Mouse (Mus musculus) intestine, embryonic 14.5 days (tissue): ENCODE measurements around the gene Mllt3. TPM values are rescaled to one million over a fixed set of nuclear protein-coding genes. Genes with fewer than 3 reads are reported as not detected.

Experiments
- ATAC-seq: fragments of 200-750 bp; cut with Nextera tagmentation; replicated peaks from 2 replicates; pipeline ENCODE4 v1.8.0; 2017; ENCODE audit warnings: low read depth, moderate number of reproducible peaks, moderate TSS enrichment, moderate library complexity; ENCODE audit not compliant: low FRiP score, low TSS enrichment
- DNase-seq: peaks from one replicate; pipeline ENCODE4 v3.0.0-alpha.2; 2018; ENCODE audit warnings: low spot score
- H3K27ac ChIP-seq: fragments of 300-500 bp; sonication (generic); 2 replicates; pipeline ENCODE4 v1.5.1; 2014; ENCODE audit warnings: low read depth, mild to moderate bottlenecking, control low read depth
- H3K27me3 ChIP-seq: fragments of 300-500 bp; sonication (generic); replicated peaks from 2 replicates; pipeline ENCODE4 v1.6.1; 2014; ENCODE audit warnings: low read length, control low read depth; ENCODE audit not compliant: control insufficient read depth, insufficient read depth
- H3K36me3 ChIP-seq: fragments of 300-500 bp; sonication (generic); 2 replicates; pipeline ENCODE4 v1.6.1; 2014; ENCODE audit warnings: low read length, control low read depth; ENCODE audit not compliant: control insufficient read depth, insufficient read depth
- H3K4me1 ChIP-seq: fragments of 300-500 bp; sonication (generic); replicated peaks from 2 replicates; pipeline ENCODE4 v1.6.1; 2014; ENCODE audit warnings: low read length, control low read depth, mixed read lengths; ENCODE audit not compliant: control insufficient read depth, insufficient read depth
- H3K4me2 ChIP-seq: fragments of 300-500 bp; sonication (generic); 2 replicates; pipeline ENCODE4 v1.6.1; 2014; ENCODE audit warnings: low read length
- H3K4me3 ChIP-seq: fragments of 300-500 bp; sonication (generic); 2 replicates; pipeline ENCODE4 v1.5.1; 2014; ENCODE audit warnings: low read depth, low read length, control low read depth, mixed read lengths
- H3K9ac ChIP-seq: fragments of 300-500 bp; sonication (generic); 2 replicates; pipeline ENCODE4 v1.6.1; 2014; ENCODE audit warnings: mild to moderate bottlenecking, low read length
- H3K9me3 ChIP-seq: fragments of 300-500 bp; sonication (generic); 2 replicates; pipeline ENCODE4 v1.6.1; 2016; ENCODE audit warnings: low read length, control low read depth; ENCODE audit not compliant: control insufficient read depth
- WGBS: fragments of 180-500 bp; shearing (Covaris S2); extraction: QIAGEN DNeasy Blood & Tissue Kit; methylation state at CpG from one replicate; pipeline ENCODE4 v1.1.7; 2014; 5-methylcytosine and 5-hydroxymethylcytosine counted together
- polyA plus RNA-seq: library from polyadenylated mRNA; unstranded; fragments of >200 nt; fragmentation: Nextera tagmentation; extraction: Ambion mirVana; gene quantifications from 2 replicates; pipeline ENCODE4 v1.2.1, GENCODE M21; 2014

Mllt3 gene
- polyA plus RNA-seq, 1 experiment from 2014 or later: 31.5 TPM

- Histone ChIP-seq H3K4me1 (no peaks in the 10 kb centered on the region), H3K27me3 (no peaks in the 10 kb centered on the region), H3K4me2 (no peak overlapping the region), H3K36me3 (no peaks in the 10 kb centered on the region), H3K27ac (no peak overlapping the region), H3K9me3 (no peaks in the 10 kb centered on the region), H3K4me3 (no peak overlapping the region), H3K9ac (no peak overlapping the region)
- ATAC-seq (no peak), DNase-seq (no peak)
- WGBS: 37% methylated on average over 4 of the region's 4 CpGs
Measured at GRCm38 (mm10) chr4:87749532-87750234, 283.5 kb downstream of the Mllt3 start.

GRCm38 (mm10) chr4:87745016-87745645 lies 288.0 kb downstream of the Mllt3 start:
- Histone ChIP-seq H3K27me3 (no peaks in the 10 kb centered on the region), H3K4me3 (no peak overlapping the region), H3K27ac (no peak overlapping the region), H3K4me2 (no peak overlapping the region), H3K36me3 (no peaks in the 10 kb centered on the region), H3K9me3 (no peaks in the 10 kb centered on the region), H3K4me1 (no peaks in the 10 kb centered on the region), H3K9ac (no peak overlapping the region)
- 66% methylated on average over 3 of the region's 3 CpGs for WGBS
- DNase-seq: no peak
- ATAC-seq: no peak

GRCm38 (mm10) chr4:87739524-87740128 lies 293.5 kb downstream of the Mllt3 start:
- no peak for ATAC-seq
- H3K4me3 ChIP-seq: no peak overlapping the region
- H3K27ac ChIP-seq: no peak overlapping the region
- no peaks in the 10 kb centered on the region for H3K9me3 ChIP-seq
- 42% methylated on average over 7 of the region's 7 CpGs for WGBS
- no peaks in the 10 kb centered on the region for H3K27me3 ChIP-seq
- H3K9ac ChIP-seq: no peak overlapping the region
- no peaks in the 10 kb centered on the region for H3K4me1 ChIP-seq
- no peaks in the 10 kb centered on the region for H3K36me3 ChIP-seq
- no peak for DNase-seq
- no peak overlapping the region for H3K4me2 ChIP-seq

GRCm38 (mm10) chr4:87739104-87739503 lies 294.1 kb downstream of the Mllt3 start:
- Histone ChIP-seq H3K27me3 (no peaks in the 10 kb centered on the region), H3K9me3 (no peaks in the 10 kb centered on the region), H3K36me3 (no peaks in the 10 kb centered on the region), H3K27ac (no peak overlapping the region), H3K4me2 (no peak overlapping the region), H3K9ac (no peak overlapping the region), H3K4me3 (no peak overlapping the region), H3K4me1 (no peaks in the 10 kb centered on the region)
- no peak for ATAC-seq
- no peak for DNase-seq
- WGBS: 61% methylated on average over 2 of the region's 2 CpGs

GRCm38 (mm10) chr4:87737201-87737806 lies 295.9 kb downstream of the Mllt3 start:
- no peak overlapping the region for H3K27ac ChIP-seq
- ATAC-seq: no peak
- no peak overlapping the region for H3K9ac ChIP-seq

GRCm38 (mm10) chr4:87736779-87737178 lies 296.4 kb downstream of the Mllt3 start:
- Histone ChIP-seq H3K4me1 (no peaks in the 10 kb centered on the region), H3K4me2 (no peak overlapping the region), H3K27me3 (no peaks in the 10 kb centered on the region), H3K27ac (no peak overlapping the region), H3K4me3 (no peak overlapping the region), H3K36me3 (no peaks in the 10 kb centered on the region), H3K9ac (no peak overlapping the region), H3K9me3 (no peaks in the 10 kb centered on the region)
- 55% methylated on average over 3 of the region's 3 CpGs for WGBS
- no peak for DNase-seq
- no peak for ATAC-seq

More at GRCm38 (mm10) chr4:87737201-87737806, 295.9 kb downstream of the Mllt3 start:
- Histone ChIP-seq H3K9me3 (no peaks in the 10 kb centered on the region), H3K4me2 (no peak overlapping the region), H3K36me3 (no peaks in the 10 kb centered on the region), H3K4me1 (no peaks in the 10 kb centered on the region), H3K4me3 (no peak overlapping the region), H3K27me3 (no peaks in the 10 kb centered on the region)
- DNase-seq: no peak
- 80% methylated on average over 6 of the region's 6 CpGs for WGBS

- no peak overlapping the region for H3K9ac ChIP-seq
- DNase-seq (no peak), ATAC-seq (no peak)
- H3K27ac ChIP-seq: no peak overlapping the region
- no peaks in the 10 kb centered on the region for H3K9me3 ChIP-seq
- no peak overlapping the region for H3K4me2 ChIP-seq
- 66% methylated on average over 5 of the region's 5 CpGs for WGBS
- no peaks in the 10 kb centered on the region for H3K4me1 ChIP-seq
- no peaks in the 10 kb centered on the region for H3K27me3 ChIP-seq
- H3K4me3 ChIP-seq: no peak overlapping the region
- H3K36me3 ChIP-seq: no peaks in the 10 kb centered on the region
Measured at GRCm38 (mm10) chr4:87731118-87731672, 302.0 kb downstream of the Mllt3 start.

GRCm38 (mm10) chr4:87728581-87728980 lies 304.6 kb downstream of the Mllt3 start:
- DNase-seq: no peak
- no peaks in the 10 kb centered on the region for H3K27me3 ChIP-seq
- no peak overlapping the region for H3K4me3 ChIP-seq
- H3K9me3 ChIP-seq: no peaks in the 10 kb centered on the region
- no peaks in the 10 kb centered on the region for H3K36me3 ChIP-seq
- no peaks in the 10 kb centered on the region for H3K4me1 ChIP-seq
- H3K4me2 ChIP-seq: no peak overlapping the region
- no peak for ATAC-seq
- H3K27ac ChIP-seq: no peak overlapping the region
- 66% methylated on average over 1 of the region's 1 CpGs for WGBS
- no peak overlapping the region for H3K9ac ChIP-seq
